Mouse (Mus musculus): ENCODE measurements around the gene Lamc1. TPM values are rescaled to one million over a fixed set of nuclear protein-coding genes. Genes with fewer than 3 reads are reported as not detected.

The Lamc1 gene
- polyA plus RNA-seq, 1 experiment from 2014 or later: 31.9 TPM

GRCm38 (mm10) chr1:153361926-153362325, 29.3 kb upstream of the Lamc1 start:
- Histone ChIP-seq H3K9me3 (ENCODE audit: control insufficient read depth, low read length) (no peaks in the 10 kb centered on the region), H3K4me2 (no peak overlapping the region), H3K27me3 (replicated peaks; ENCODE audit: control insufficient read depth, insufficient read depth, low read length) (no peaks in the 10 kb centered on the region), H3K9ac (ENCODE audit: low read depth, low read length) (no peak overlapping the region), H3K27ac (ENCODE audit: low read depth, low read length) (no peak overlapping the region), H3K4me1 (replicated peaks; ENCODE audit: control insufficient read depth, insufficient read depth, low read length) (no peaks in the 10 kb centered on the region), H3K4me3 (ENCODE audit: low read depth, low read length) (no peak overlapping the region), H3K36me3 (ENCODE audit: control insufficient read depth, insufficient read depth, low read length) (no peaks in the 10 kb centered on the region)
- no peak for DNase-seq (ENCODE audit: low spot score)
- no peak for ATAC-seq (replicated peaks; ENCODE audit: low FRiP score)
- 92% methylated on average over 4 of the region's 4 CpGs for WGBS

- Histone ChIP-seq H3K9ac (ENCODE audit: low read depth, low read length) (no peak overlapping the region), H3K4me2 (no peak overlapping the region), H3K36me3 (ENCODE audit: control insufficient read depth, insufficient read depth, low read length) (no peaks in the 10 kb centered on the region), H3K4me3 (ENCODE audit: low read depth, low read length) (no peak overlapping the region), H3K4me1 (replicated peaks; ENCODE audit: control insufficient read depth, insufficient read depth, low read length) (no peaks in the 10 kb centered on the region), H3K27me3 (replicated peaks; ENCODE audit: control insufficient read depth, insufficient read depth, low read length) (no peaks in the 10 kb centered on the region), H3K9me3 (ENCODE audit: control insufficient read depth, low read length) (no peaks in the 10 kb centered on the region), H3K27ac (ENCODE audit: low read depth, low read length) (no peak overlapping the region)
- no peak for DNase-seq (ENCODE audit: low spot score)
- ATAC-seq (replicated peaks; ENCODE audit: low FRiP score): no peak
- WGBS: 48% methylated on average over 3 of the region's 3 CpGs
These were observed 28.0 kb upstream of the Lamc1 start for GRCm38 (mm10) chr1:153360556-153360955.

- no peak overlapping the region for H3K4me2 ChIP-seq
- WGBS: 91% methylated on average over 1 of the region's 1 CpGs
- no peaks in the 10 kb centered on the region for H3K36me3 ChIP-seq (ENCODE audit: control insufficient read depth, insufficient read depth, low read length)
- no peak overlapping the region for H3K4me3 ChIP-seq (ENCODE audit: low read depth, low read length)
- no peak overlapping the region for H3K27ac ChIP-seq (ENCODE audit: low read depth, low read length)
- ATAC-seq (replicated peaks; ENCODE audit: low FRiP score) (no peak), DNase-seq (ENCODE audit: low spot score) (peak; percentile 23)
- H3K4me1 ChIP-seq (replicated peaks; ENCODE audit: control insufficient read depth, insufficient read depth, low read length): no peaks in the 10 kb centered on the region
- no peaks in the 10 kb centered on the region for H3K9me3 ChIP-seq (ENCODE audit: control insufficient read depth, low read length)
- no peak overlapping the region for H3K9ac ChIP-seq (ENCODE audit: low read depth, low read length)
- H3K27me3 ChIP-seq (replicated peaks; ENCODE audit: control insufficient read depth, insufficient read depth, low read length): no peaks in the 10 kb centered on the region
These were observed 24.6 kb upstream of the Lamc1 start for GRCm38 (mm10) chr1:153357218-153357617.

- WGBS: 53% methylated on average over 2 of the region's 2 CpGs
- ATAC-seq (replicated peaks; ENCODE audit: low FRiP score): no peak
- Histone ChIP-seq H3K27me3 (replicated peaks; ENCODE audit: control insufficient read depth, insufficient read depth, low read length) (no peaks in the 10 kb centered on the region), H3K4me2 (no peak overlapping the region), H3K27ac (ENCODE audit: low read depth, low read length) (no peak overlapping the region), H3K9me3 (ENCODE audit: control insufficient read depth, low read length) (no peaks in the 10 kb centered on the region), H3K36me3 (ENCODE audit: control insufficient read depth, insufficient read depth, low read length) (no peaks in the 10 kb centered on the region), H3K4me3 (ENCODE audit: low read depth, low read length) (no peak overlapping the region), H3K9ac (ENCODE audit: low read depth, low read length) (no peak overlapping the region), H3K4me1 (replicated peaks; ENCODE audit: control insufficient read depth, insufficient read depth, low read length) (no peaks in the 10 kb centered on the region)
- no peak for DNase-seq (ENCODE audit: low spot score)
These were observed 21.9 kb upstream of the Lamc1 start for GRCm38 (mm10) chr1:153354466-153354865.

GRCm38 (mm10) chr1:153353736-153354430, 21.3 kb upstream of the Lamc1 start:
- H3K27me3 ChIP-seq (replicated peaks; ENCODE audit: control insufficient read depth, insufficient read depth, low read length): no peaks in the 10 kb centered on the region
- no peak for ATAC-seq (replicated peaks; ENCODE audit: low FRiP score)
- H3K9ac ChIP-seq (ENCODE audit: low read depth, low read length): no peak overlapping the region
- H3K4me1 ChIP-seq (replicated peaks; ENCODE audit: control insufficient read depth, insufficient read depth, low read length): no peaks in the 10 kb centered on the region
- peak; percentile 17 for DNase-seq (ENCODE audit: low spot score)
- no peaks in the 10 kb centered on the region for H3K9me3 ChIP-seq (ENCODE audit: control insufficient read depth, low read length)
- H3K36me3 ChIP-seq (ENCODE audit: control insufficient read depth, insufficient read depth, low read length): no peaks in the 10 kb centered on the region
- no peak overlapping the region for H3K27ac ChIP-seq (ENCODE audit: low read depth, low read length)
- 72% methylated on average over 18 of the region's 18 CpGs for WGBS
- H3K4me3 ChIP-seq (ENCODE audit: low read depth, low read length): no peak overlapping the region
- H3K4me2 ChIP-seq: no peak overlapping the region

GRCm38 (mm10) chr1:153351034-153351433, 18.4 kb upstream of the Lamc1 start:
- ATAC-seq (replicated peaks; ENCODE audit: low FRiP score) (no peak), DNase-seq (ENCODE audit: low spot score) (no peak)
- Histone ChIP-seq H3K9ac (ENCODE audit: low read depth, low read length) (no peak overlapping the region), H3K4me3 (ENCODE audit: low read depth, low read length) (no peak overlapping the region), H3K36me3 (ENCODE audit: control insufficient read depth, insufficient read depth, low read length) (no peaks in the 10 kb centered on the region), H3K27ac (ENCODE audit: low read depth, low read length) (no peak overlapping the region), H3K4me2 (no peak overlapping the region), H3K27me3 (replicated peaks; ENCODE audit: control insufficient read depth, insufficient read depth, low read length) (no peaks in the 10 kb centered on the region), H3K9me3 (ENCODE audit: control insufficient read depth, low read length) (no peaks in the 10 kb centered on the region), H3K4me1 (replicated peaks; ENCODE audit: control insufficient read depth, insufficient read depth, low read length) (no peaks in the 10 kb centered on the region)
- 60% methylated on average over 4 of the region's 4 CpGs for WGBS

- Histone ChIP-seq H3K4me3 (ENCODE audit: low read depth, low read length) (no peak overlapping the region), H3K9ac (ENCODE audit: low read depth, low read length) (no peak overlapping the region), H3K4me2 (no peak overlapping the region), H3K36me3 (ENCODE audit: control insufficient read depth, insufficient read depth, low read length) (no peaks in the 10 kb centered on the region), H3K9me3 (ENCODE audit: control insufficient read depth, low read length) (no peaks in the 10 kb centered on the region), H3K27me3 (replicated peaks; ENCODE audit: control insufficient read depth, insufficient read depth, low read length) (no peaks in the 10 kb centered on the region), H3K4me1 (replicated peaks; ENCODE audit: control insufficient read depth, insufficient read depth, low read length) (no peaks in the 10 kb centered on the region), H3K27ac (ENCODE audit: low read depth, low read length) (no peak overlapping the region)
- no peak for DNase-seq (ENCODE audit: low spot score)
- no peak for ATAC-seq (replicated peaks; ENCODE audit: low FRiP score)
- WGBS: 71% methylated on average over 3 of the region's 3 CpGs
These were observed 15.1 kb upstream of the Lamc1 start for GRCm38 (mm10) chr1:153347726-153348125.

- 76% methylated on average over 2 of the region's 2 CpGs for WGBS
- Histone ChIP-seq H3K4me1 (replicated peaks; ENCODE audit: control insufficient read depth, insufficient read depth, low read length) (no peaks in the 10 kb centered on the region), H3K27me3 (replicated peaks; ENCODE audit: control insufficient read depth, insufficient read depth, low read length) (no peaks in the 10 kb centered on the region), H3K9ac (ENCODE audit: low read depth, low read length) (no peak overlapping the region), H3K4me3 (ENCODE audit: low read depth, low read length) (no peak overlapping the region), H3K36me3 (ENCODE audit: control insufficient read depth, insufficient read depth, low read length) (no peaks in the 10 kb centered on the region), H3K27ac (ENCODE audit: low read depth, low read length) (no peak overlapping the region), H3K9me3 (ENCODE audit: control insufficient read depth, low read length) (no peaks in the 10 kb centered on the region), H3K4me2 (no peak overlapping the region)
- DNase-seq (ENCODE audit: low spot score): no peak
- ATAC-seq (replicated peaks; ENCODE audit: low FRiP score): no peak
These were observed 14.5 kb upstream of the Lamc1 start for GRCm38 (mm10) chr1:153347040-153347439.

GRCm38 (mm10) chr1:153345699-153346291, 13.2 kb upstream of the Lamc1 start:
- Histone ChIP-seq H3K27ac (ENCODE audit: low read depth, low read length) (no peak overlapping the region), H3K4me1 (replicated peaks; ENCODE audit: control insufficient read depth, insufficient read depth, low read length) (no peaks in the 10 kb centered on the region), H3K27me3 (replicated peaks; ENCODE audit: control insufficient read depth, insufficient read depth, low read length) (no peaks in the 10 kb centered on the region), H3K36me3 (ENCODE audit: control insufficient read depth, insufficient read depth, low read length) (no peaks in the 10 kb centered on the region), H3K9ac (ENCODE audit: low read depth, low read length) (no peak overlapping the region), H3K4me2 (no peak overlapping the region), H3K9me3 (ENCODE audit: control insufficient read depth, low read length) (no peaks in the 10 kb centered on the region), H3K4me3 (ENCODE audit: low read depth, low read length) (no peak overlapping the region)
- ATAC-seq (replicated peaks; ENCODE audit: low FRiP score) (no peak), DNase-seq (ENCODE audit: low spot score) (peak; percentile 29)
- 64% methylated on average over 16 of the region's 16 CpGs for WGBS

All from liver, embryonic 11.5 days (tissue).